Mouse (Mus musculus) kidney, postnatal 0 days (tissue): Measurements from ENCODE around the gene Fam20a. TPM values are rescaled to one million over a fixed set of nuclear protein-coding genes. Genes with fewer than 3 reads are reported as not detected.
A peak's percentile ranks its signal among the peaks of the same experiment; 100 is the strongest.

Source experiments
- ATAC-seq: fragments of 200-750 bp; cut with Nextera tagmentation; replicated peaks from 2 replicates; pipeline ENCODE4 v1.8.0; 2017; ENCODE audit warnings: low read depth, moderate number of reproducible peaks, moderate TSS enrichment, moderate library complexity; ENCODE audit not compliant: low FRiP score
- DNase-seq: peaks from one replicate; pipeline ENCODE4 v3.0.0-alpha.2; 2016; ENCODE audit warnings: low spot score
- H3K27ac ChIP-seq: fragments of 300-500 bp; sonication (generic); 2 replicates; pipeline ENCODE4 v1.5.1; 2014; ENCODE audit warnings: mild to moderate bottlenecking
- H3K27me3 ChIP-seq: fragments of 300-500 bp; sonication (generic); 2 replicates; pipeline ENCODE4 v1.6.1; 2014; ENCODE audit warnings: low read length, mixed read lengths; ENCODE audit not compliant: insufficient read depth
- H3K36me3 ChIP-seq: fragments of 300-500 bp; sonication (generic); 2 replicates; pipeline ENCODE4 v1.6.1; 2014; ENCODE audit warnings: low read length, mixed read lengths; ENCODE audit not compliant: insufficient read depth
- H3K4me1 ChIP-seq: fragments of 300-500 bp; sonication (generic); replicated peaks from 2 replicates; pipeline ENCODE4 v1.6.1; 2014; ENCODE audit warnings: antibody characterized with exemption, low read length, mixed read lengths; ENCODE audit not compliant: insufficient read depth
- H3K4me2 ChIP-seq: fragments of 300-500 bp; sonication (generic); 2 replicates; pipeline ENCODE4 v1.6.1; 2014; ENCODE audit warnings: mild to moderate bottlenecking, low read length, moderate library complexity, mixed read lengths
- H3K4me3 ChIP-seq: fragments of 300-500 bp; sonication (generic); replicated peaks from 2 replicates; pipeline ENCODE4 v1.5.1; 2014; ENCODE audit warnings: low read depth, low read length
- H3K9ac ChIP-seq: fragments of 300-500 bp; sonication (generic); 2 replicates; pipeline ENCODE4 v1.6.1; 2014; ENCODE audit warnings: low read depth, low read length
- H3K9me3 ChIP-seq: fragments of 300-500 bp; sonication (generic); replicated peaks from 2 replicates; pipeline ENCODE4 v1.6.1; 2016; ENCODE audit warnings: low read length, inconsistent platforms, mixed read lengths
- CTCF ChIP-seq: IDR thresholded peaks from 2 replicates; pipeline ENCODE4 v1.5.1; 2016; ENCODE audit warnings: antibody characterized with exemption, low read depth, mild to moderate bottlenecking, moderate library complexity
- WGBS: fragments of 180-500 bp; shearing (Covaris S2); extraction: QIAGEN DNeasy Blood & Tissue Kit; methylation state at CpG from one replicate; pipeline ENCODE4 v1.1.7; 2014; 5-methylcytosine and 5-hydroxymethylcytosine counted together
- polyA plus RNA-seq: library from polyadenylated mRNA; unstranded; fragments of >200 nt; fragmentation: Nextera tagmentation; extraction: Ambion mirVana; gene quantifications from 2 replicates; pipeline ENCODE4 v1.2.1, GENCODE M21; 2015

Gene Fam20a
- polyA plus RNA-seq, 1 experiment from 2014 or later = 5.8 TPM

DNA sequence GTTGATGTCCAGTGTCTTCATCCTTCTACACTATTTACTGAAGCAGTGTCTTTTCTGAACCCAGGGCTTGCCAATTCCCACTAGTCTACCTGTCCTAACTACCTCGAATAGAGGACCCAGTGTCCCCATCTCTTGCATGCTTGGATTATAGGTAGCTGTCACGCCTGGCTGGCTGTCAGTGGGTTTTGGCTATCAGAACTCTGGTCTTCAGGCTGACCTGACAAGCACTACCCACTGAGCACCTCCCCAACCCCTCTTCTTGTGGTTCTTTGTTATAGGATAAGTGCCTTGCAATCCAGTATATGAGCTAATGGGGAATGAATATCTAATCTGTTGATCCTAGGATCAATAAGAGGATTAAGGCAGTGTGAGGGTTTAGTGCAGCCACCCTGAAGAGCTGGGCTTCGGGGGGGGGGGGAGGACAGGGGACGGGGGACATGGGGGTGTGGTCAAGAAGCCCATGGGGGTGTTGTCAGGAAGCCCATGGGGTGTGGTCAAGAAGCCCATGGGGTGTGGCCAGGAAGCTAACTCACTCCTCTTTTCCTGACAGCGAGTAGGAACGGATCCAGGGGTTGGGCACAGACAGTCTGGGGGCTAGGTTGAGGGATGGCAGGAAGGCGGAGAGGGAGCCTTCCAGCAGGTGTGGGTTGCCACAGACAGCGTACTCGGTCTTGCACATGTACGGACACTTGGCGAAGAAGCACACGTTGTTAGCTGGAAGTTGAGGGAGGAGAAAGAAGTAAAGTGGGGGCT lies 45.3 kb downstream of the Fam20a start:
- TF ChIP-seq CTCF = no peak
- Histone ChIP-seq H3K4me3 (no peak overlapping the region), H3K4me2 (no peak overlapping the region), H3K36me3 (no peaks in the 10 kb centered on the region), H3K9me3 (no peaks in the 10 kb centered on the region), H3K9ac (no peak overlapping the region), H3K27me3 (no peaks in the 10 kb centered on the region), H3K4me1 (no peaks in the 10 kb centered on the region), H3K27ac (no peak overlapping the region)
- 72% methylated on average over 12 of the region's 12 CpGs for WGBS
- DNase-seq (no peak), ATAC-seq (no peak)

DNA sequence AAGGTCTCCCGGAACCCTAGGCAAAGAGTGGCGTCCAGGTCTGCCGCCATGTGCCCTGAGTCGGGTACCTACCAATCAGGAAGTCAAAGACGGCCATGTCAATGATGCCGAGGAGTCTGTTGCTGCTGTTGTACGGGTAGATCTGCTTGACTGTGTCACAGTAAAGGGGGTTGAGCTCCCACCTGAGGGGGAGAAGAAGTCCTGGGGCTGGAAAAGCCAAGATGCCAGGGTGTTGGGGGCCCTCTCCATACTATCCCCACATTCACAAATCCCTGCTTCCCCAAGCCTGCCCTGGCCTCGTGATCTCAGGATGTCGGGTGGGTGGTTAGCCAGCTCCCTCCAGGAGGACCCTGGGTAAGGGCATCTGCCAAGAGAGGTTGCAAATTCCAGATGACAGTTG lies 46.3 kb downstream of the Fam20a start:
- H3K4me3 ChIP-seq = no peak overlapping the region
- H3K9ac ChIP-seq = no peak overlapping the region
- DNase-seq (no peak), ATAC-seq (no peak)
- no peaks in the 10 kb centered on the region for H3K4me1 ChIP-seq
- no peak overlapping the region for H3K27ac ChIP-seq
- no peaks in the 10 kb centered on the region for H3K9me3 ChIP-seq
- H3K36me3 ChIP-seq = no peaks in the 10 kb centered on the region
- TF ChIP-seq CTCF = no peak
- H3K4me2 ChIP-seq = no peak overlapping the region
- no peaks in the 10 kb centered on the region for H3K27me3 ChIP-seq
- 90% methylated on average over 9 of the region's 9 CpGs for WGBS

DNA sequence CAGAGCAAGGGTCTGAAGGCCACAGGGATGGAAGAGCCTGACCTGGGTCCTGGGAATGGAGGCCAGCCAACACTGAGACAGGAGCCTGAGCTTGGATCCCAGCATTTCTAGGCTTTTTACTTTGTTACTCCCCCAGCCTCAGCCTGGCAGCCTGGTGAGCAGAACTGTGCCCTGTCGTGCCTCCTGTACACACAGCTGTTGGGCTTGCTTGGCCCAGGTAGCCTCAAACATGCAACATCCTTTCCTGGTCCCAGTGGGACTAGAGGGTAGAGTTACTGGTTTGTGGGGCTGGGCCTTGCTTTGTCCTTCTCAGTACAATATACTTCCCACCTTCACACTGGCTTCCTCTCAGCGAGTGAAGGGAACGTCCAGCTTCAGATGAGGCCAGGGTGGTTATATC lies 46.9 kb downstream of the Fam20a start:
- TF ChIP-seq CTCF = no peak
- Histone ChIP-seq H3K4me2 (no peak overlapping the region), H3K36me3 (no peaks in the 10 kb centered on the region), H3K4me3 (no peak overlapping the region), H3K27me3 (no peaks in the 10 kb centered on the region), H3K9ac (no peak overlapping the region), H3K9me3 (no peaks in the 10 kb centered on the region), H3K4me1 (no peaks in the 10 kb centered on the region), H3K27ac (no peak overlapping the region)
- 79% methylated on average over 3 of the region's 3 CpGs for WGBS
- DNase-seq = no peak
- no peak for ATAC-seq

- Histone ChIP-seq H3K4me3 (no peak overlapping the region), H3K27me3 (no peaks in the 10 kb centered on the region), H3K36me3 (no peaks in the 10 kb centered on the region), H3K27ac (no peak overlapping the region), H3K9ac (no peak overlapping the region), H3K4me2 (no peak overlapping the region), H3K4me1 (no peaks in the 10 kb centered on the region), H3K9me3 (no peaks in the 10 kb centered on the region)
- no peak for ATAC-seq
- DNase-seq = no peak
- TF ChIP-seq CTCF = peak; percentile 15; the same call in 1 of the 2 replicates
- 81% methylated on average over 11 of the region's 11 CpGs for WGBS
Observed at GRCm38 (mm10) chr11:109674542-109674941, 47.5 kb downstream of the Fam20a start.

- no peak for ATAC-seq
- H3K4me3 ChIP-seq = no peak overlapping the region
- no peak overlapping the region for H3K27ac ChIP-seq
- DNase-seq = no peak
- H3K36me3 ChIP-seq = no peaks in the 10 kb centered on the region
- no peak overlapping the region for H3K9ac ChIP-seq
- WGBS = 70% methylated on average over 7 of the region's 7 CpGs
- TF ChIP-seq CTCF = no peak
- no peaks in the 10 kb centered on the region for H3K27me3 ChIP-seq
- H3K4me2 ChIP-seq = no peak overlapping the region
- no peaks in the 10 kb centered on the region for H3K9me3 ChIP-seq
- H3K4me1 ChIP-seq = no peaks in the 10 kb centered on the region
Observed at GRCm38 (mm10) chr11:109673741-109674140, 48.3 kb downstream of the Fam20a start.

GRCm38 (mm10) chr11:109672881-109673739 lies 49.0 kb downstream of the Fam20a start:
- H3K9ac ChIP-seq = no peak overlapping the region
- no peaks in the 10 kb centered on the region for H3K9me3 ChIP-seq
- H3K27ac ChIP-seq = no peak overlapping the region
- no peaks in the 10 kb centered on the region for H3K4me1 ChIP-seq
- DNase-seq = no peak
- H3K4me2 ChIP-seq = no peak overlapping the region
- H3K27me3 ChIP-seq = no peaks in the 10 kb centered on the region
- TF ChIP-seq CTCF = no peak
- no peak overlapping the region for H3K4me3 ChIP-seq
- H3K36me3 ChIP-seq = peaks cover 4% of the 10 kb centered on the region; the same call in 1 of the 2 replicates
- ATAC-seq = peak; percentile 44; the same call in 1 of the 2 replicates
- WGBS = 44% methylated on average over 21 of the region's 21 CpGs
